Mouse (Mus musculus) frontal cortex, postnatal 36 days (tissue): Measurements from ENCODE around the gene Olfr968.
A peak's percentile ranks its signal among the peaks of the same experiment; 100 is the strongest.

Experiments
- DNase-seq, 2 experiments: peaks; one replicate each; pipeline ENCODE4 v3.0.0; 2022; ENCODE audit warnings: low spot score in 2 of 2

Olfr968 gene

GRCm38 (mm10) chr9:39783153-39783552 lies at the start of gene Olfr968:
Gene Olfr968, minus strand, starts transcription at chr9:39783253.
- no peak for DNase-seq

DNA sequence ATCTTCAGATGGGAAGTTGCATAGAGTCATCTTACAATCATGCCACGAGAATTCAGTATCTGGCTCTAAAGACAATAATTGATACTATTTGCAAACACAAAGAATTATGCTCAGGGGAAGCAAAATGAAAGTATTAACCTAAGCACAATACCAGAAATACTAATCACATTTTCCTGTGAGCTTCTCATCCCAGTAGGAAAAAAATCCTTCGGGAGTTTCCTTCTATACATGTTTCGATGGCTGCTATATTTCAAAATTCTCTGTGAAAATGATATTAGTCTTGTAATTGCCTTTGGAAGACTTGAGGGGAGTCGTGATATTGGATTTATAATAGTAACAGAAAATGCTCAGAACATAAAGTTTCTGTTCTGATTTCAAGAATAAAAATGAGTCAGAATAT lies 25.5 kb upstream of the Olfr968 start, which contains the start of gene Olfr970:
Gene Olfr970 (plus strand): TSS at position 301 of the 400 bp plus-strand sequence.
- DNase-seq = no peak

GRCm38 (mm10) chr9:39790558-39790957 lies 7.5 kb upstream of the Olfr968 start, which contains the start of gene Olfr969:
Gene Olfr969, plus strand, starts transcription at chr9:39790945.
- no peak for DNase-seq

DNA sequence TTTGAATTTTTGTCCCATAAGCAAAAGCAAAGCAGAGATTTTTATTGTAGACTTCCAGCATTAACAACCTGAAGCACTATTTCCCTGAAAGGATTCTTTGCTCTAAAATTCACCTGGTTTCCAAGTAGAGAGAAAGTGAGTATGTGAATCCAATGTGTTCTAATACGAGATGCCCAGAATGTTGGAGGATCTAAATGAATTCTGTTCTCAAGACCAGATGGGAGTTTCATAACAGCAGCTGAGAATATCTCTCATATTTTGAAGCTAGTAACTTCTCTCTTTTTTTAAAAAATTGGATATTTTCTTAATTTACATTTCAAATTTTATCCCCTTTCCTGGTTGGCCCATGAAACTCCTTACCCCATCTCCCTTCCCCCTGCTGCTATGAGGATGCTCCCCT lies 36.6 kb downstream of the Olfr968 start:
- DNase-seq = peak in 1 of 2 experiments; percentile 12

DNA sequence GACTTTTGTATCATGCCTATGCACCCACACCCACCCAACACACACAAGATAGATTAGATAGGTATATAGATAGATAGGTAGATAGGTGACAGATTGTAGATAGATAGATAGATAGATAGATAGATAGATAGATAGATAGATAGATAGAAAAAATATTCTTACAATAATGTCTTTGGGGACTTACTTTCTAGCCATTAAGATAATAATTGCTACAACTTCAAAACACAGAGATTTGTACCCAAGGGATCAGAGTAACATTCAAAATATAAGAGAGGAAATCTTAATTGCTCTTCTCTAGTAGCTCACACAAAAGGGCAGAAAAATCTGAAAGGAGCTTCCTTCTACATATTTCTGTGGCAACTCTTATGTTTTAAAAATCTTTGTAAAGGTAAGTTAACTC lies 37.1 kb downstream of the Olfr968 start, which contains the start of gene Olfr967:
Gene Olfr967 (plus strand): TSS at position 301 of the 400 bp plus-strand sequence.
- no peak for DNase-seq

GRCm38 (mm10) chr9:39740741-39741140 lies 42.3 kb downstream of the Olfr968 start:
- DNase-seq = no peak

DNA sequence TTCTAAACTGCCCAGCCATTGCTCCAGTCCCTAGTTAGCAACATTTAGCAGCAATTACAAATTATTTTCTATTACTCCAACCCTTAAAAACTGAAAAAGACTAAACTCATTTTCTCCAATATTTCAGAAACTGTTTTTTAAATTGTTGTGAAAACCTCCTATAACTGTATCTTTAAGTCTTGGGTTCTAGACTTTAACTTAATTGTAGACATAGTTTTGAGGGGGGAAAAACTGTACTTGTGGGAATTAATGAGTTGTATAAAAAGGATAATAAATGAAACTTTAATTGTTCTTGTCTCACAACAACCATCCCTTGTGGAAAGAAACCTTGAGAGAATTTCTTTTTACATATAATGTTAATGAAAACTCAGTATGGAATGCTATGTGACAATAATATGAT lies 52.4 kb downstream of the Olfr968 start, which contains the start of gene Olfr150:
Gene Olfr150 (plus strand): TSS at position 301 of the 400 bp plus-strand sequence.
- DNase-seq = no peak
